Mouse (Mus musculus) intestine, postnatal 0 days (tissue): ENCODE measurements around the gene E130208F15Rik. TPM values are rescaled to one million over a fixed set of nuclear protein-coding genes. Genes with fewer than 3 reads are reported as not detected.

Experiments used
- ATAC-seq: fragments of 200-750 bp; cut with Nextera tagmentation; 2 replicates; pipeline ENCODE4 v1.8.0; 2017; ENCODE audit warnings: mild to moderate bottlenecking, moderate TSS enrichment, moderate library complexity
- H3K27ac ChIP-seq: fragments of 300-500 bp; sonication (generic); 2 replicates; pipeline ENCODE4 v1.5.1; 2014; ENCODE audit warnings: mild to moderate bottlenecking, low read depth, low read length, moderate library complexity
- H3K27me3 ChIP-seq: fragments of 300-500 bp; sonication (generic); replicated peaks from 2 replicates; pipeline ENCODE4 v1.6.1; 2014; ENCODE audit warnings: low read length, mixed read lengths; ENCODE audit not compliant: control insufficient read depth, insufficient read depth
- H3K36me3 ChIP-seq: fragments of 300-500 bp; sonication (generic); 2 replicates; pipeline ENCODE4 v1.6.1; 2014; ENCODE audit warnings: mild to moderate bottlenecking, moderate library complexity; ENCODE audit not compliant: control insufficient read depth, insufficient read depth
- H3K4me1 ChIP-seq: fragments of 300-500 bp; sonication (generic); replicated peaks from 2 replicates; pipeline ENCODE4 v1.6.1; 2014; ENCODE audit warnings: antibody characterized with exemption, low read length, mixed read lengths; ENCODE audit not compliant: control insufficient read depth, insufficient read depth
- H3K4me2 ChIP-seq: fragments of 300-500 bp; sonication (generic); replicated peaks from 2 replicates; pipeline ENCODE4 v1.6.1; 2014; ENCODE audit warnings: low read depth, mild to moderate bottlenecking, moderate library complexity
- H3K4me3 ChIP-seq: fragments of 300-500 bp; sonication (generic); 2 replicates; pipeline ENCODE4 v1.5.1; 2014; ENCODE audit warnings: low read depth, low read length
- H3K9ac ChIP-seq: fragments of 300-500 bp; sonication (generic); 2 replicates; pipeline ENCODE4 v1.6.1; 2014; ENCODE audit warnings: mild to moderate bottlenecking, low read depth, low read length
- H3K9me3 ChIP-seq: fragments of 300-500 bp; sonication (generic); 2 replicates; pipeline ENCODE4 v1.6.1; 2016; ENCODE audit warnings: mixed run types; ENCODE audit not compliant: control insufficient read depth
- CTCF ChIP-seq: sonication (generic); IDR thresholded peaks from 2 replicates; pipeline ENCODE4 v1.5.1; 2016; ENCODE audit warnings: low read depth, mild to moderate bottlenecking, control low read depth, antibody characterized with exemption, moderate library complexity
- WGBS: fragments of 180-500 bp; shearing (Covaris S2); extraction: QIAGEN DNeasy Blood & Tissue Kit; methylation state at CpG from one replicate; pipeline ENCODE4 v1.1.7; 2014; 5-methylcytosine and 5-hydroxymethylcytosine counted together
- polyA plus RNA-seq: library from polyadenylated mRNA; unstranded; fragments of >200 nt; fragmentation: Nextera tagmentation; extraction: Ambion mirVana; gene quantifications from 2 replicates; pipeline ENCODE4 v1.2.1, GENCODE M21; 2015

E130208F15Rik gene
- polyA plus RNA-seq, 1 experiment from 2014 or later, result not detected

GRCm38 (mm10) chr7:30328379-30328778 is 6.8 kb downstream of the E130208F15Rik start:
- Histone ChIP-seq H3K27me3 (peaks cover 11% of the 10 kb centered on the region; the same call in 1 of the 2 replicates), H3K27ac (no peak overlapping the region), H3K4me2 (no peak overlapping the region), H3K36me3 (no peaks in the 10 kb centered on the region), H3K4me1 (no peaks in the 10 kb centered on the region), H3K9me3 (no peaks in the 10 kb centered on the region), H3K9ac (no peak overlapping the region), H3K4me3 (no peak overlapping the region)
- TF ChIP-seq CTCF, result no peak
- no peak for ATAC-seq
- WGBS, result 56% methylated on average over 10 of the region's 10 CpGs

DNA sequence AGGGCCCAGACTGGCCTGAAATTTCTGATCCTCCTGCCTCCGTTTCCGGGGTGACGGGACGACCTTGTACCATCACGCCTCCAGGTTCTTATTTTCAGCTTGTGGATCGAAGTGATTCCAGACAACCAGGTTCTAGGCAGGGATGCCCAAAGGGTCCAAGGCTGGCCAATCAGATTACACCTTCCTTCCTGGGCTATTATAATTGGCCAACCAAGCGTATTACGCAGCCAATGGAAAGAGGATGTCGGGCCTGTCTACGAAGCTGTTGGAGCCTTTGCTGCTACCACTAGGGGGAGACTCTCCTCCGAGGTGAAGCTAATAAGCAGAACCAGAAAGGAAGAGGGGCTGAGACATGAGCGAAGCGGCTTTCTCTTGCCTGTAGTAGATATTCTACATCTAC is 10.3 kb downstream of the E130208F15Rik start:
- Histone ChIP-seq H3K27ac (no peak overlapping the region), H3K4me2 (no peak overlapping the region; the same call in 1 of the 2 replicates), H3K9me3 (no peaks in the 10 kb centered on the region), H3K9ac (no peak overlapping the region), H3K27me3 (peaks cover 18% of the 10 kb centered on the region; the same call in 1 of the 2 replicates), H3K4me3 (no peak overlapping the region), H3K36me3 (no peaks in the 10 kb centered on the region), H3K4me1 (peaks cover 4% of the 10 kb centered on the region; the same call in 1 of the 2 replicates)
- peak; percentile 87 for TF ChIP-seq CTCF
- 9% methylated on average over 13 of the region's 13 CpGs for WGBS
- ATAC-seq, result peak; percentile 67

DNA sequence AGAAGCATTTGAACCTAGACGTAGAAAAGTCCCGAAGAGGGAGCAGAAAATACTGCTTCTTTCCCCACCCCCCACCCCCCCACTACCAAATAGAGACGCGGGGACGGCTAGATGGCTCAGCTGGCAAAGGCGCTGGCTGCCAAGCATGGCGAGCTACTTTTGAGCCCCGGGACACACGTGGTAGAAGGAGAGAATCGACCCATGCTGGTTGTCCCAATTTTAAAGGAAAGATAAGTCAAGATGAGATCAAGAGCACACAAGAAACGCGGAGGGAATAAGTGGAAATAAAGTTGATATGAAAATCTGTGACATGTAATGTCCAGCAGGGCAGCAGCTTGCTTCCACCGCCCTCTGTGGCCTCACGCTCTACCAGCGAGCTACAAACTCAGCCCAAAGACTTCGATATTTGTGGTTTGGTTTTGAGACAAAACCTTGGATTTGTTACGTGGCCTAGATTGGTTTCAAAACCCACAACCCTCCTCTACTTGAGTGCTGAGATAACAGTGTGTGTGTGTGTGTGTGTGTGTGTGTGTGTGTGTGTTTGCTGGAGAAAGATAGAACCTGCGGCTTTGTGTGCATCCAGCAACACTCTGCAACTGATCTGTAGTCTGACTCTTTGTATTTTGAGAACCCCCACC is 11.2 kb downstream of the E130208F15Rik start:
- Histone ChIP-seq H3K4me2 (no peak overlapping the region), H3K27me3 (peaks cover 18% of the 10 kb centered on the region; the same call in 1 of the 2 replicates), H3K4me1 (peaks cover 4% of the 10 kb centered on the region; the same call in 1 of the 2 replicates), H3K4me3 (no peak overlapping the region), H3K9me3 (no peaks in the 10 kb centered on the region), H3K27ac (no peak overlapping the region), H3K36me3 (no peaks in the 10 kb centered on the region), H3K9ac (no peak overlapping the region)
- WGBS, result 65% methylated on average over 18 of the region's 18 CpGs
- TF ChIP-seq CTCF, result no peak
- ATAC-seq, result no peak

GRCm38 (mm10) chr7:30333436-30333835 is 11.9 kb downstream of the E130208F15Rik start:
- 17% methylated on average over 4 of the region's 4 CpGs for WGBS
- H3K4me2 ChIP-seq, result peak overlapping the region; percentile 6; the same call in 1 of the 2 replicates
- peaks cover 18% of the 10 kb centered on the region; the same call in 1 of the 2 replicates for H3K27me3 ChIP-seq
- peaks cover 4% of the 10 kb centered on the region; the same call in 1 of the 2 replicates for H3K4me1 ChIP-seq
- no peaks in the 10 kb centered on the region for H3K9me3 ChIP-seq
- H3K36me3 ChIP-seq, result no peaks in the 10 kb centered on the region
- no peak overlapping the region for H3K9ac ChIP-seq
- H3K4me3 ChIP-seq, result no peak overlapping the region
- H3K27ac ChIP-seq, result no peak overlapping the region
- ATAC-seq, result peak; percentile 69
- no peak for TF ChIP-seq CTCF

DNA sequence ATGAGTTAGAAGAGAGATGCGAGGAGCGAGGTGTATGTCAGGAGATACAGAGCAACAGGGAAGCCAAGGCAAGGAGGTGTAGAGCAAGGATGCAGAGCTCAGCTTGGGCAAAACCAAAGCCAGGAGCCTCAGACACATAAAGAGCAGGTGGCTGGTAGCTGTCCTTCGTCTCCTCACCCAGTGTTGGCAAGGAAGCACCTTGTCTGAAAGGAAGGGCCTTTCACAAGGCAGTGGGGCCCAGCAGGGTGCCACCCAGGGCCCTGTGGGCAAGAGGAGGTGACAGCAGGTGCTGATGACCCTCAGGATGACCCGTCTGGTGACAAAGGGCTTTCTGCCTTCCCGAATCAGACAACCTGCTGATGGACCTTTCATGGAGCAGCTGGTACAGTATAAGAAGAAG is 13.0 kb downstream of the E130208F15Rik start:
- Histone ChIP-seq H3K9ac (no peak overlapping the region), H3K36me3 (no peaks in the 10 kb centered on the region), H3K4me3 (no peak overlapping the region), H3K4me2 (no peak overlapping the region), H3K27me3 (peaks cover 18% of the 10 kb centered on the region; the same call in 1 of the 2 replicates), H3K9me3 (no peaks in the 10 kb centered on the region), H3K4me1 (peaks cover 4% of the 10 kb centered on the region; the same call in 1 of the 2 replicates), H3K27ac (no peak overlapping the region)
- no peak for TF ChIP-seq CTCF
- ATAC-seq, result no peak
- 67% methylated on average over 5 of the region's 5 CpGs for WGBS

DNA sequence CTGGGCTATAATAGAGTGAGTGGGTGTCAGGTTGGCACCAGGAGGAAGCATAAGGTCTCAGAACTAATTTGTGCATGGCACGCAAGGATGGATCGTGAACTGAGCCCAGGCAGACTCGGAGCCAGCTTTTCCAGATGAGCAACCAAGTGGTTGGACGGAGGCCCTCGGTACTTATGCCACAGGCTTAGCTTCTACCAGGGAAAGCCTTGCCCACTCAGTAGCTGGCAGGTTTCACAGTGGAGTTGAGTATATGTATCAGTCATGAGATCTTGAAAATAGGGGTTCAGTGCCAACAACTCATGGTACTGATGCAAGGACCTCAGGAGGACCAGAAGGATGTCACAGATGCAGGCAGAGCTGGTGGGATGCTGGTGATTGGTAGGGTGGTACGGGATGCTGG is 14.1 kb downstream of the E130208F15Rik start:
- Histone ChIP-seq H3K9me3 (no peaks in the 10 kb centered on the region), H3K4me3 (no peak overlapping the region), H3K27me3 (peaks cover 16% of the 10 kb centered on the region; the same call in 1 of the 2 replicates), H3K9ac (no peak overlapping the region), H3K36me3 (no peaks in the 10 kb centered on the region), H3K27ac (no peak overlapping the region), H3K4me2 (no peak overlapping the region), H3K4me1 (peaks cover 4% of the 10 kb centered on the region; the same call in 1 of the 2 replicates)
- WGBS, result 79% methylated on average over 6 of the region's 6 CpGs
- ATAC-seq, result no peak
- TF ChIP-seq CTCF, result no peak
